Mouse (Mus musculus) embryonic facial prominence, embryonic 13.5 days (tissue): ENCODE data around the gene Irs2. TPM values are rescaled to one million over a fixed set of nuclear protein-coding genes. Genes with fewer than 3 reads are reported as not detected.

Experiments
- ATAC-seq: fragments of 200-750 bp; cut with Nextera tagmentation; 2 replicates; pipeline ENCODE4 v1.8.0; 2017; ENCODE audit warnings: low read depth; ENCODE audit not compliant: insufficient number of reproducible peaks, insufficient read depth, low FRiP score, low TSS enrichment
- H3K27ac ChIP-seq: fragments of 300-500 bp; sonication (generic); 2 replicates; pipeline ENCODE4 v1.5.1; 2015; ENCODE audit warnings: moderate library complexity, mild to moderate bottlenecking, inconsistent platforms
- H3K27me3 ChIP-seq: fragments of 300-500 bp; sonication (generic); 2 replicates; pipeline ENCODE4 v1.6.1; 2015; ENCODE audit warnings: mild to moderate bottlenecking, inconsistent platforms
- H3K36me3 ChIP-seq: fragments of 300-500 bp; sonication (generic); 2 replicates; pipeline ENCODE4 v1.6.1; 2015; ENCODE audit warnings: mild to moderate bottlenecking, inconsistent platforms
- H3K4me1 ChIP-seq: fragments of 300-500 bp; sonication (generic); 2 replicates; pipeline ENCODE4 v1.6.1; 2015; ENCODE audit warnings: inconsistent platforms
- H3K4me2 ChIP-seq: fragments of 300-500 bp; sonication (generic); 2 replicates; pipeline ENCODE4 v1.6.1; 2015; ENCODE audit warnings: moderate library complexity, mild to moderate bottlenecking, inconsistent platforms
- H3K4me3 ChIP-seq: fragments of 300-500 bp; sonication (generic); 2 replicates; pipeline ENCODE4 v1.5.1; 2015; ENCODE audit warnings: mild to moderate bottlenecking, inconsistent platforms
- H3K9ac ChIP-seq: fragments of 300-500 bp; sonication (generic); 2 replicates; pipeline ENCODE4 v1.6.1; 2015; ENCODE audit warnings: mild to moderate bottlenecking, inconsistent platforms
- H3K9me3 ChIP-seq: fragments of 300-500 bp; sonication (generic); 2 replicates; pipeline ENCODE4 v1.6.1; 2016; ENCODE audit warnings: inconsistent platforms
- WGBS: fragments of 180-500 bp; shearing (Covaris S2); methylation state at CpG from one replicate; pipeline ENCODE4 v1.1.7; 2015; ENCODE audit warnings: mixed read lengths; 5-methylcytosine and 5-hydroxymethylcytosine counted together
- polyA plus RNA-seq: library from polyadenylated mRNA; unstranded; fragments of >200 nt; fragmentation: Nextera tagmentation; extraction: Ambion mirVana; gene quantifications from 2 replicates; pipeline ENCODE4 v1.2.1, GENCODE M21; 2015

Gene Irs2
- polyA plus RNA-seq, 1 experiment from 2014 or later = 8.7 TPM

- Histone ChIP-seq H3K4me3 (no peak overlapping the region), H3K9me3 (no peaks in the 10 kb centered on the region), H3K9ac (no peak overlapping the region), H3K27me3 (no peaks in the 10 kb centered on the region), H3K36me3 (no peaks in the 10 kb centered on the region), H3K4me1 (peaks cover 76% of the 10 kb centered on the region), H3K4me2 (no peak overlapping the region), H3K27ac (no peak overlapping the region)
- 36% methylated on average over 7 of the region's 7 CpGs for WGBS
- ATAC-seq = no peak
Observed at GRCm38 (mm10) chr8:10968687-10969086, 39.6 kb downstream of the Irs2 start.

GRCm38 (mm10) chr8:10965401-10966117 lies 42.7 kb downstream of the Irs2 start:
- H3K4me1 ChIP-seq = peaks cover 73% of the 10 kb centered on the region
- 19% methylated on average over 6 of the region's 6 CpGs for WGBS
- H3K27me3 ChIP-seq = no peaks in the 10 kb centered on the region
- no peaks in the 10 kb centered on the region for H3K36me3 ChIP-seq
- ATAC-seq = no peak
- H3K27ac ChIP-seq = no peak overlapping the region
- H3K4me3 ChIP-seq = no peak overlapping the region
- H3K4me2 ChIP-seq = no peak overlapping the region
- H3K9me3 ChIP-seq = no peaks in the 10 kb centered on the region
- H3K9ac ChIP-seq = no peak overlapping the region

GRCm38 (mm10) chr8:10964511-10965099 lies 43.7 kb downstream of the Irs2 start:
- Histone ChIP-seq H3K36me3 (no peaks in the 10 kb centered on the region), H3K4me2 (no peak overlapping the region), H3K9ac (no peak overlapping the region), H3K4me3 (no peak overlapping the region), H3K9me3 (no peaks in the 10 kb centered on the region), H3K27me3 (no peaks in the 10 kb centered on the region), H3K27ac (0 out of 2 replicates have a peak overlapping the region, but pooled peaks have one; percentile 33), H3K4me1 (peaks cover 72% of the 10 kb centered on the region)
- ATAC-seq = no peak
- 53% methylated on average over 10 of the region's 10 CpGs for WGBS

GRCm38 (mm10) chr8:10961989-10962388 lies 46.3 kb downstream of the Irs2 start:
- Histone ChIP-seq H3K9ac (no peak overlapping the region), H3K4me2 (no peak overlapping the region), H3K4me3 (no peak overlapping the region), H3K27ac (peak overlapping the region; percentile 51), H3K9me3 (no peaks in the 10 kb centered on the region), H3K4me1 (peaks cover 66% of the 10 kb centered on the region), H3K27me3 (0 out of 2 replicates have a peak, but pooled peaks cover 3% of the 10 kb centered on the region), H3K36me3 (no peaks in the 10 kb centered on the region)
- no peak for ATAC-seq
- 8% methylated on average over 8 of the region's 8 CpGs for WGBS

DNA sequence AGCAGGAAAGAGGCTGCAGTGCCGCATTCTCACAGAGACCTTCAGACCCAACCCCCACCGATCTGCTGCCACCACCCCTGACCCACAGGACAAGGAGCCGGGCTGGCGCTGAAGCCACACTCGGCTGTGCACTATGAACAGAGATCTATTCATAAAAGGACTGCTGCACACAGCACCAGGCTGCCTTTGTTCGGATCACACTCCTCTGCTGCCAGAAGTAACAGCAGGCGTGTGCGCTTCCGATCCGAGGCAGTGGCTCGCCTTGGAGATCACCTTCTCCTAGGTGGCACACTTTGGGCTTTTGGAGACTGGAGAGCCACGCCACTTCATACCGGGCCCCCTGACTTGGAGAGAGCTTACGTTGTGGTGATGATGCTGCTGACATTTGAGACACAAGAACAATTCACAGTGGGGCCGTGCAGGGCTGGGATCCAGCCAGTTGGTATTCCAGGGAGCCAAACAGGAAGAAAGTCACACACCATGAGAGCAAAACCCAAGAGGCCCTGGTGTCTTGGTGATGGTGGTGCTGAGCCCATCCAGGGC lies 47.9 kb downstream of the Irs2 start:
- WGBS = 13% methylated on average over 15 of the region's 15 CpGs
- Histone ChIP-seq H3K4me2 (peak overlapping the region; percentile 42), H3K27me3 (0 out of 2 replicates have a peak, but pooled peaks cover 4% of the 10 kb centered on the region), H3K27ac (no peak overlapping the region), H3K9me3 (no peaks in the 10 kb centered on the region), H3K36me3 (no peaks in the 10 kb centered on the region), H3K4me1 (peaks cover 57% of the 10 kb centered on the region), H3K4me3 (0 out of 2 replicates have a peak overlapping the region, but pooled peaks have one; percentile 0), H3K9ac (no peak overlapping the region; the same call in 1 of the 2 replicates)
- ATAC-seq = peak; percentile 33; the same call in 1 of the 2 replicates

- no peak overlapping the region for H3K27ac ChIP-seq
- H3K4me3 ChIP-seq = no peak overlapping the region
- WGBS = 34% methylated on average over 9 of the region's 9 CpGs
- H3K4me1 ChIP-seq = peaks cover 46% of the 10 kb centered on the region
- no peak for ATAC-seq
- no peak overlapping the region for H3K4me2 ChIP-seq
- no peaks in the 10 kb centered on the region for H3K9me3 ChIP-seq
- H3K27me3 ChIP-seq = 0 out of 2 replicates have a peak, but pooled peaks cover 4% of the 10 kb centered on the region
- H3K36me3 ChIP-seq = no peaks in the 10 kb centered on the region
- H3K9ac ChIP-seq = no peak overlapping the region; the same call in 1 of the 2 replicates
Observed at GRCm38 (mm10) chr8:10957292-10957955, 50.8 kb downstream of the Irs2 start.

GRCm38 (mm10) chr8:10953346-10954053 lies 54.8 kb downstream of the Irs2 start:
- WGBS = 18% methylated on average over 11 of the region's 11 CpGs
- no peak overlapping the region for H3K9ac ChIP-seq
- no peak for ATAC-seq
- H3K9me3 ChIP-seq = no peaks in the 10 kb centered on the region
- peaks cover 37% of the 10 kb centered on the region for H3K4me1 ChIP-seq
- no peak overlapping the region for H3K4me3 ChIP-seq
- H3K4me2 ChIP-seq = no peak overlapping the region
- 0 out of 2 replicates have a peak, but pooled peaks cover 4% of the 10 kb centered on the region for H3K27me3 ChIP-seq
- H3K36me3 ChIP-seq = no peaks in the 10 kb centered on the region
- no peak overlapping the region for H3K27ac ChIP-seq

DNA sequence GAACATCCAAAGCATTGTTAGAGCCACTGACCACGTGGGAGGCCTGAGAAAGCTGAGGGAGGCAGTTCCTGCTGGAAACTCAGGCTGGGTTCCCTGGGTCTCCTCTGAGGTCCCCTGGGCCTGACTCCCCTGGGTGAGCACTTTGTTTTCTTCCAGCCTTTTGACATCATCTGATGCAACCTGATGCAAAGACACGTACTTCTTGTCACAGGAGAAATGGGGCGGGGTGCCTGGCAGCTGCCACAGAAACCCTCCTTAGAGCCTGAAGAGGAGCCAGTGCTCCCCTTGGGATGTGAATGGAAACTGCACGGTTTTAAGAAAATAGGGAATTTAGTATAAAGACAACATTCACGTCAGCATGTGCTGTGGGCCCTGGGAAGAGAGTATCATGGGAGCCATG lies 55.6 kb downstream of the Irs2 start:
- Histone ChIP-seq H3K27me3 (0 out of 2 replicates have a peak, but pooled peaks cover 4% of the 10 kb centered on the region), H3K9me3 (no peaks in the 10 kb centered on the region), H3K27ac (peak overlapping the region; percentile 12; the same call in 1 of the 2 replicates), H3K4me2 (no peak overlapping the region), H3K4me3 (no peak overlapping the region), H3K4me1 (peaks cover 44% of the 10 kb centered on the region), H3K9ac (no peak overlapping the region), H3K36me3 (no peaks in the 10 kb centered on the region)
- WGBS = 37% methylated on average over 5 of the region's 5 CpGs
- ATAC-seq = no peak

DNA sequence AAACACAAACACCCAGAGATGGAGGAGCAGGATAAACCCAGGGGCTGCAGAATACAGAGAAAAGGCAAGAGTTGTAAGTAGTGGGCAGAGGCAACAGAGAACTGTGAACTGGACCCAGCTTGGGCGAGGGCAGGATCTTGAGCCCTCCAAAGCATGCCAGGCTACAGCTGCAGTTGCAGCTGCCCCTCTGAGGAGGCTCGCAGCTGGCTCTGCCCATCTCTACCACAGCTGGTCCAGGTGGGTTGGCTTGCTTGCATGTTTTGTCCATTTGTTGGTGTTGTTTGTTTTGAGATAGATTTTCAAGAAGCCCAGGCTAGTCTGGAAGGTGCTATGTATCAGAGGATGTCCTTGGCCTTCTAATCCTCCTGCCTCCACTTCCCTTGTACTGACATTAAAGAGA lies 56.0 kb downstream of the Irs2 start:
- ATAC-seq = no peak
- peaks cover 44% of the 10 kb centered on the region for H3K4me1 ChIP-seq
- WGBS = 77% methylated on average over 2 of the region's 2 CpGs

GRCm38 (mm10) chr8:10951567-10951966 lies 56.7 kb downstream of the Irs2 start:
- H3K4me3 ChIP-seq = no peak overlapping the region
- H3K36me3 ChIP-seq = no peaks in the 10 kb centered on the region
- no peaks in the 10 kb centered on the region for H3K27me3 ChIP-seq
- H3K9me3 ChIP-seq = no peaks in the 10 kb centered on the region
- H3K9ac ChIP-seq = peak overlapping the region; percentile 27; the same call in 1 of the 2 replicates
- no peak overlapping the region for H3K27ac ChIP-seq
- WGBS = 35% methylated on average over 4 of the region's 4 CpGs
- no peak overlapping the region for H3K4me2 ChIP-seq
- peaks cover 47% of the 10 kb centered on the region for H3K4me1 ChIP-seq
- no peak for ATAC-seq

More for the DNA sequence above, 56.0 kb downstream of the Irs2 start:
- H3K4me3 ChIP-seq = no peak overlapping the region
- H3K4me2 ChIP-seq = no peak overlapping the region
- no peaks in the 10 kb centered on the region for H3K36me3 ChIP-seq
- H3K9me3 ChIP-seq = no peaks in the 10 kb centered on the region
- no peak overlapping the region for H3K9ac ChIP-seq
- H3K27ac ChIP-seq = no peak overlapping the region
- H3K27me3 ChIP-seq = 0 out of 2 replicates have a peak, but pooled peaks cover 4% of the 10 kb centered on the region
